Mouse (Mus musculus): ENCODE data around the gene Sppl3.

DNA sequence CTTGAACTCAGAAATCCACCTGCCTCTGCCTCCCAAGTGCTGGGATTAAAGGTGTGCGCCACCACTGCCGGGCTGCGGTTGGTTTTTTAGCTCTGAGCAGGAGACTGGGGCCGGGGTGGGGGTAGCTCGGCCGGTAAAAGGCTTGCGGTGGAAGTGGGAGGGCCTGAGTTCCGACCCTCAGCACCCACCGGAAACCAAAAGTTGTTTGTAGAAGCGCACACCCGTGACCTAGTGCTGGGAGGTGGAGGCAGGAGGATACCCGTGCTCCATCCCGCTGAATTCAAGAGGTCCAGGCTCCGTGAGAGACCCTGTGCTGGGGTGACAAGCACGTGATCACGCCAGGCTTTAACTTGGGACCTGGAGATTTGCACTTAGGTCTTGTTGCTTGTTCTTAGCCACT, 14.5 kb upstream of the Sppl3 start:
- TF ChIP-seq CTCF (IDR thresholded peaks at IDR 0.05; ENCODE audit: low read depth, low read length) (no peak), POLR2A (IDR thresholded peaks at IDR 0.05; ENCODE audit: insufficient read depth, low read length) (no peak), EP300 (IDR thresholded peaks at IDR 0.05; ENCODE audit: insufficient read depth, low read depth, low read length) (no peak)

Data from ES-Bruce4 (cell line).